Mouse (Mus musculus) ES-Bruce4 (cell line): Measurements from ENCODE around the gene Dnah10. TPM values are rescaled to one million over a fixed set of nuclear protein-coding genes. Genes with fewer than 3 reads are reported as not detected.

ENCODE experiments used
- H3K27ac ChIP-seq: 2 replicates; pipeline ENCODE4 v1.5.1; 2012; ENCODE audit warnings: low read length, inconsistent platforms; ENCODE audit not compliant: insufficient read depth
- H3K27me3 ChIP-seq: 2 replicates; pipeline ENCODE4 v1.6.1; 2012; ENCODE audit warnings: mild to moderate bottlenecking, low read length, inconsistent platforms; ENCODE audit not compliant: control insufficient read depth, poor library complexity, insufficient read depth, severe bottlenecking
- H3K36me3 ChIP-seq: 2 replicates; pipeline ENCODE4 v1.6.1; 2012; ENCODE audit warnings: inconsistent platforms, mild to moderate bottlenecking, low read length, moderate library complexity; ENCODE audit not compliant: control insufficient read depth, poor library complexity, insufficient read depth, severe bottlenecking
- H3K4me1 ChIP-seq: one replicate; pipeline ENCODE4 v1.8.1; 2011; ENCODE audit warnings: low read length; ENCODE audit not compliant: control insufficient read depth, insufficient read depth
- H3K4me3 ChIP-seq: 2 replicates; pipeline ENCODE4 v1.5.1; 2011; ENCODE audit warnings: low read depth, mild to moderate bottlenecking, low read length
- H3K9ac ChIP-seq: 2 replicates; pipeline ENCODE4 v1.6.1; 2012; ENCODE audit warnings: low read depth, mild to moderate bottlenecking, inconsistent platforms; ENCODE audit not compliant: poor library complexity, severe bottlenecking
- H3K9me3 ChIP-seq: replicated peaks from 2 replicates; pipeline ENCODE4 v1.6.1; 2012; ENCODE audit warnings: mild to moderate bottlenecking, low read length, inconsistent platforms; ENCODE audit not compliant: control insufficient read depth, poor library complexity, insufficient read depth, severe bottlenecking
- CTCF ChIP-seq: IDR thresholded peaks from one replicate; pipeline ENCODE4 v1.8.1; 2011; ENCODE audit warnings: low read depth, low read length
- EP300 ChIP-seq: IDR thresholded peaks from 2 replicates; pipeline ENCODE4 v1.6.1; 2011; ENCODE audit warnings: low read depth, low read length; ENCODE audit not compliant: insufficient read depth
- POLR2A ChIP-seq: IDR thresholded peaks from one replicate; pipeline ENCODE4 v1.8.1; 2011; ENCODE audit warnings: low read length; ENCODE audit not compliant: insufficient read depth
- polyA plus RNA-seq: library from polyadenylated mRNA; stranded (reverse); fragments of >200 nt; gene quantifications from 2 replicates; pipeline ENCODE4 v1.2.4, GENCODE M21; 2011; ENCODE audit warnings: low read depth; ENCODE audit not compliant: missing spikeins, insufficient read depth, insufficient read length

The Dnah10 gene
- polyA plus RNA-seq, 1 experiment, result 0.73 TPM

DNA sequence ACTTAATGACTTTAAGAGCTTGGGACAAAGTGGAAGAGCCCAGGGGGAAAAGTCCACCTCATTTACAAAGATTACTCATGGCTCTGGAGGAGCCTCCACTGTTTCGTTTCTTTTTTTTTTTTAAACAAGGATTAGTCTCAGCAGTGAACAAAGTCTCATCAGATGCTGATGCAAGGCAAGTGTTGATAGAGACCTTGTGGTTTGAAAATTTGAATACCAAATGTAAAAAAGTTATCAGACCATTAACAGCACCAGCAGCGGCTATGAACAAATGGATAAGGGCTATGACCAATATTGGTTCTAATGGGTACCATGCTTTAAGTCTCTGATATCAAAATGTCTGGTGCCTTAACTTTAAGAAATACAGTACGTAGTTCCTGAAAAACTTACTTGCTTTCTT lies 124.1 kb downstream of the Dnah10 start:
- H3K4me1 ChIP-seq, result peaks cover 6% of the 10 kb centered on the region
- no peaks in the 10 kb centered on the region for H3K9me3 ChIP-seq
- no peaks in the 10 kb centered on the region for H3K36me3 ChIP-seq
- H3K27ac ChIP-seq, result no peak overlapping the region
- H3K4me3 ChIP-seq, result no peak overlapping the region
- TF ChIP-seq CTCF, result no peak
- no peak for TF ChIP-seq POLR2A
- no peak for TF ChIP-seq EP300
- H3K9ac ChIP-seq, result no peak overlapping the region
- no peaks in the 10 kb centered on the region for H3K27me3 ChIP-seq

DNA sequence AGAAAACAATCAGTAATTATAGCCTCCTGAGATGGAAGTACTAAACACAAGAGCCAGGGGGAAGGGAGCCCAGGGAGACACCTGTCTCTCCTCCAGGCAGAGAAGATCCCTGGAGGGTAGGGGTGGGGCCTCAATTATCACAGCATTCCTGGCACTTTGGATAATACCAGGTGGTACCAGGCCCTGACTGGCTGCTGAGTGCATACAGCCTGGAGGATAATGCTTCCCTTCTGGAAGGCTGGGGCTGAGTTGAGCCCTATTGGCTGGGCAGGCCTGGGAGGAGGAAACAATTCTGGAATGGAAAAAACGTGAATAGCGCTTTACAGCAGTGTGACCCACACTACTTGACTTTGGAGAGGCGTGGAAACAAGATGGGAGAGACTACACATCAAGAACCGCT lies 126.7 kb downstream of the Dnah10 start:
- H3K27me3 ChIP-seq, result no peaks in the 10 kb centered on the region
- H3K36me3 ChIP-seq, result no peaks in the 10 kb centered on the region
- TF ChIP-seq EP300 (0 out of 2 replicates have a peak, but pooled peaks have one; percentile 21), CTCF (no peak)
- no peak overlapping the region for H3K9ac ChIP-seq
- H3K4me3 ChIP-seq, result no peak overlapping the region
- H3K4me1 ChIP-seq, result peaks cover 6% of the 10 kb centered on the region
- no peaks in the 10 kb centered on the region for H3K9me3 ChIP-seq
- no peak overlapping the region for H3K27ac ChIP-seq

- H3K9ac ChIP-seq, result no peak overlapping the region
- no peak overlapping the region for H3K27ac ChIP-seq
- H3K36me3 ChIP-seq, result 0 out of 2 replicates have a peak, but pooled peaks cover 3% of the 10 kb centered on the region
- H3K4me3 ChIP-seq, result no peak overlapping the region
- peaks cover 6% of the 10 kb centered on the region for H3K4me1 ChIP-seq
- H3K27me3 ChIP-seq, result no peaks in the 10 kb centered on the region
- H3K9me3 ChIP-seq, result no peaks in the 10 kb centered on the region
- TF ChIP-seq EP300 (no peak), CTCF (no peak), POLR2A (no peak)
Measured at GRCm38 (mm10) chr5:124852294-124852693, 127.4 kb downstream of the Dnah10 start.

- H3K9me3 ChIP-seq, result no peaks in the 10 kb centered on the region
- no peak overlapping the region for H3K9ac ChIP-seq
- H3K4me1 ChIP-seq, result peaks cover 6% of the 10 kb centered on the region
- TF ChIP-seq EP300 (no peak), POLR2A (no peak), CTCF (no peak)
- no peak overlapping the region for H3K4me3 ChIP-seq
- no peaks in the 10 kb centered on the region for H3K27me3 ChIP-seq
- H3K36me3 ChIP-seq, result 0 out of 2 replicates have a peak, but pooled peaks cover 3% of the 10 kb centered on the region
- H3K27ac ChIP-seq, result no peak overlapping the region
Measured at GRCm38 (mm10) chr5:124853079-124853478, 128.2 kb downstream of the Dnah10 start.

DNA sequence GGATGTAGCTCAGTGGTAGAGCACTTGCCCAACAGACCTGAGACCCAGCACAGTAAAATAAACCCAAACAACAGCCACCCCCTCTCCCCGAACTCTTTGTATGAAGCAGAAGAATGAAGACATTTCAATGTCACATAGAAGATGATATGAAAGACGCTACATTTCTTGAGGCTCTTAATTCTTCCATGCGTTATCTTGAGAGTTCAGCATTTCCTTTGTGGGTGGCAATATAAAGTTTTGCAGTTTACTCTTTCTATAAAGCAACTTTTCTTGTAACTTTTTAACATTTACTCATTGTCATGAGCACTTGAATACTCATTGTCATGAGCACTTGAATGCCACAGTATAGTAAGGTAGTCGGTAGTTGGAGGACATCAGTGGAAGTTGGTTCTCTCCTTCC lies 129.3 kb downstream of the Dnah10 start:
- Histone ChIP-seq H3K4me3 (no peak overlapping the region), H3K9me3 (no peaks in the 10 kb centered on the region), H3K36me3 (0 out of 2 replicates have a peak, but pooled peaks cover 3% of the 10 kb centered on the region), H3K27ac (no peak overlapping the region), H3K9ac (no peak overlapping the region), H3K27me3 (no peaks in the 10 kb centered on the region), H3K4me1 (peaks cover 6% of the 10 kb centered on the region)
- TF ChIP-seq EP300, result no peak
- TF ChIP-seq CTCF, result no peak
- TF ChIP-seq POLR2A, result no peak

DNA sequence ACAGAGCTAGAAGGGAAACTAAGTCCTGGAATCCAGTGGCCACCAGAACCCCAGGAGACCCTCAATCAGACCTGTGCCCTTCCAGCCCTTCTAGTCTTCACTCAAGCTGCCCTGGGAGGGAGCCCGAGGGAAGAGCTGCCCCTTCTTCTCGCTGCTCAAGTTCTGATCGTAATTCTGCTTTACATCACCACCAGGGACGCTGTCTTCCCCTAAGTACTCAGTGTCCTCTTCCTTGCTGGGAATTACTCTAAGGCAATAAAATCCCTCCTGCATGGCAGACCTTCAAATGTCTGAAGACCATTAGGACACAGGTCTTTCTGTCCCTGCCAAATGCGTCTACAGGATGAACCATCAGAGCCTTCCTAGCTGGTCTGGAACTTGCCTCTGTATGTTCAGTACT lies 135.1 kb downstream of the Dnah10 start:
- Histone ChIP-seq H3K4me3 (no peak overlapping the region), H3K9ac (no peak overlapping the region), H3K27me3 (no peaks in the 10 kb centered on the region), H3K4me1 (no peaks in the 10 kb centered on the region), H3K36me3 (0 out of 2 replicates have a peak, but pooled peaks cover 3% of the 10 kb centered on the region), H3K9me3 (no peaks in the 10 kb centered on the region), H3K27ac (no peak overlapping the region)
- TF ChIP-seq POLR2A, result no peak
- TF ChIP-seq EP300, result no peak
- TF ChIP-seq CTCF, result peak; percentile 32
